Mouse (Mus musculus): ENCODE measurements around the gene Shroom4.

GRCm38 (mm10) chrX:6565066-6565465 is 165.4 kb downstream of the Shroom4 start:
- TF ChIP-seq POLR2A (IDR thresholded peaks at IDR 0.05; ENCODE audit: borderline replicate concordance, extremely low read depth, low read depth, low read length) (no peak), CTCF (IDR thresholded peaks at IDR 0.05; ENCODE audit: insufficient read depth, low read length) (no peak)

All from lung, adult 2 months (tissue).